Comparison of ENCODE assay signal across 9 mouse cellular contexts in genomic region chr9:21289337-21289671, GRCm38 (mm10). TPM values are rescaled to one million over a fixed set of nuclear protein-coding genes. Genes with fewer than 3 reads are reported as not detected.
DNase-seq lines count a peak whose midpoint lies in the region; ATAC-seq lines count a peak whose summit lies in the region.
"Had no signal": no experiment of that assay in that cellular context is flagged by ENCODE, and none has a peak within 500 bp of the region (broad histone marks: within the 10 kb centered on the region; RNA-seq: fewer than 3 reads in every experiment).

No protein-coding gene starts in this region.

- no peak for ATAC-seq in kidney, embryonic 16.5 days (ENCODE audit: low FRiP score, low TSS enrichment)
- no peak for ATAC-seq in midbrain, embryonic 12.5 days (ENCODE audit: low FRiP score, low read depth)

- WGBS in kidney, embryonic 16.5 days = 79% methylated on average over 2 of the region's 2 CpGs
- 90% methylated on average over 2 of the region's 2 CpGs for WGBS in embryonic facial prominence, embryonic 10.5 days
- 74% methylated on average over 2 of the region's 2 CpGs for WGBS in hindbrain, embryonic 10.5 days
- WGBS in midbrain, embryonic 12.5 days = 89% methylated on average over 2 of the region's 2 CpGs

- no peaks in the 10 kb centered on the region for H3K27me3 ChIP-seq in kidney, embryonic 16.5 days (ENCODE audit: insufficient read depth, low read length)
- no peaks in the 10 kb centered on the region for H3K27me3 ChIP-seq in embryonic facial prominence, embryonic 10.5 days (replicated peaks; ENCODE audit: low read depth, poor library complexity, severe bottlenecking)
- no peaks in the 10 kb centered on the region for H3K27me3 ChIP-seq in hindbrain, embryonic 10.5 days (ENCODE audit: insufficient read depth, poor library complexity, severe bottlenecking)
- H3K27me3 ChIP-seq in midbrain, embryonic 12.5 days = no peaks in the 10 kb centered on the region

- H3K4me3 ChIP-seq in kidney, embryonic 16.5 days (ENCODE audit: low read length) = peak overlapping the region; percentile 84
- peak overlapping the region; percentile 93 for H3K4me3 ChIP-seq in embryonic facial prominence, embryonic 10.5 days
- H3K4me3 ChIP-seq in hindbrain, embryonic 10.5 days = peak overlapping the region; percentile 88
- H3K4me3 ChIP-seq in midbrain, embryonic 12.5 days = peak overlapping the region; percentile 84; the same call in 1 of the 2 replicates

- peaks cover 34% of the 10 kb centered on the region for H3K4me1 ChIP-seq in kidney, embryonic 16.5 days (ENCODE audit: insufficient read depth, low read length)
- peaks cover 37% of the 10 kb centered on the region for H3K4me1 ChIP-seq in embryonic facial prominence, embryonic 10.5 days
- H3K4me1 ChIP-seq in hindbrain, embryonic 10.5 days (replicated peaks) = peaks cover 41% of the 10 kb centered on the region
- peaks cover 34% of the 10 kb centered on the region for H3K4me1 ChIP-seq in midbrain, embryonic 12.5 days

- peaks cover 9% of the 10 kb centered on the region for H3K36me3 ChIP-seq in kidney, embryonic 16.5 days (ENCODE audit: insufficient read depth, low read length)
- peaks cover 21% of the 10 kb centered on the region for H3K36me3 ChIP-seq in embryonic facial prominence, embryonic 10.5 days (replicated peaks)
- H3K36me3 ChIP-seq in hindbrain, embryonic 10.5 days = peaks cover 24% of the 10 kb centered on the region
- H3K36me3 ChIP-seq in midbrain, embryonic 12.5 days = peaks cover 8% of the 10 kb centered on the region; the same call in 1 of the 2 replicates

- H3K4me2 ChIP-seq in kidney, embryonic 16.5 days (replicated peaks; ENCODE audit: low read depth, low read length) = peak overlapping the region; percentile 69
- H3K4me2 ChIP-seq in midbrain, embryonic 12.5 days (replicated peaks) = peak overlapping the region; percentile 70

- DNase-seq in kidney, adult 8-10 months = no peak
- no peak for DNase-seq in embryonic facial prominence, embryonic 10.5 days (ENCODE audit: low spot score)
- DNase-seq in hindbrain, embryonic 10.5 days (ENCODE audit: low spot score) = no peak
- no peak for DNase-seq in layer of hippocampus, postnatal 25 days (ENCODE audit: extremely low spot score in 1 of 2, low spot score in 1 of 2)
- DNase-seq in gastrocnemius, postnatal 10 days = no peak
- DNase-seq in cerebellum, adult 11 months = no peak
- DNase-seq: cerebellum, adult 2 months had no signal

- no peaks in the 10 kb centered on the region for H3K9me3 ChIP-seq in kidney, embryonic 16.5 days (ENCODE audit: low read length)
- no peaks in the 10 kb centered on the region for H3K9me3 ChIP-seq in embryonic facial prominence, embryonic 10.5 days
- no peaks in the 10 kb centered on the region for H3K9me3 ChIP-seq in hindbrain, embryonic 10.5 days
- H3K9me3 ChIP-seq in midbrain, embryonic 12.5 days = no peaks in the 10 kb centered on the region

- H3K9ac ChIP-seq in kidney, embryonic 16.5 days (replicated peaks; ENCODE audit: low read length) = no peak overlapping the region
- no peak overlapping the region for H3K9ac ChIP-seq in midbrain, embryonic 12.5 days (replicated peaks)

- no peak overlapping the region; the same call in 1 of the 2 replicates for H3K27ac ChIP-seq in kidney, embryonic 16.5 days (ENCODE audit: low read length)
- no peak overlapping the region for H3K27ac ChIP-seq in embryonic facial prominence, embryonic 10.5 days (replicated peaks)
- H3K27ac ChIP-seq in hindbrain, embryonic 10.5 days = no peak overlapping the region; the same call in 1 of the 2 replicates
- H3K27ac ChIP-seq in midbrain, embryonic 12.5 days (replicated peaks) = no peak overlapping the region

RNA-seq across cellular contexts. Expression of gene Kri1, which starts 1.5 kb away (rescaled TPM):
- 14.6 and 20.0 TPM in 2 replicates for polyA plus RNA-seq in kidney, embryonic 16.5 days (2015; fragmentation: Nextera tagmentation; extraction: Ambion mirVana)
- 16.2 and 18.0 TPM in 2 replicates for polyA plus RNA-seq in embryonic facial prominence, embryonic 10.5 days (2016; fragmentation: Nextera tagmentation; extraction: Ambion mirVana)
- 17.6 and 19.4 TPM in 2 replicates for polyA plus RNA-seq in hindbrain, embryonic 10.5 days (2016; fragmentation: Nextera tagmentation; extraction: Ambion mirVana)
- polyA plus RNA-seq in midbrain, embryonic 12.5 days (2016; fragmentation: Nextera tagmentation; extraction: Ambion mirVana) = 18.4 and 21.1 TPM in 2 replicates
- total RNA-seq in layer of hippocampus, postnatal 25 days (2021) = 10 to 100 TPM; 36.4 to 48.4 TPM
- 10 to 100 TPM; 10.8 to 14.5 TPM for total RNA-seq in gastrocnemius, postnatal 10 days (2021)

RNA-seq across cellular contexts. Expression of gene Cdkn2d, which starts 1.9 kb away (rescaled TPM):
- 50.9 and 51.7 TPM in 2 replicates for polyA plus RNA-seq in kidney, embryonic 16.5 days (2015; fragmentation: Nextera tagmentation; extraction: Ambion mirVana)
- polyA plus RNA-seq in embryonic facial prominence, embryonic 10.5 days (2016; fragmentation: Nextera tagmentation; extraction: Ambion mirVana) = 40.9 and 45.1 TPM in 2 replicates
- polyA plus RNA-seq in hindbrain, embryonic 10.5 days (2016; fragmentation: Nextera tagmentation; extraction: Ambion mirVana) = 58.4 and 73.5 TPM in 2 replicates
- polyA plus RNA-seq in midbrain, embryonic 12.5 days (2016; fragmentation: Nextera tagmentation; extraction: Ambion mirVana) = 63.6 and 72.1 TPM in 2 replicates
- total RNA-seq in layer of hippocampus, postnatal 25 days (2021) = 10 to 100 TPM; 53.6 to 61.7 TPM
- total RNA-seq in gastrocnemius, postnatal 10 days (2021) = 10 to 100 TPM; 14.2 to 16.1 TPM

RNA-seq across cellular contexts. Expression of gene Ap1m2, which starts 22.8 kb away (rescaled TPM):
- 45.2 and 48.9 TPM in 2 replicates for polyA plus RNA-seq in kidney, embryonic 16.5 days (2015; fragmentation: Nextera tagmentation; extraction: Ambion mirVana)
- polyA plus RNA-seq in embryonic facial prominence, embryonic 10.5 days (2016; fragmentation: Nextera tagmentation; extraction: Ambion mirVana) = 16.8 and 18.6 TPM in 2 replicates
- polyA plus RNA-seq in hindbrain, embryonic 10.5 days (2016; fragmentation: Nextera tagmentation; extraction: Ambion mirVana) = 4.8 and 14.6 TPM in 2 replicates
- polyA plus RNA-seq in midbrain, embryonic 12.5 days (2016; fragmentation: Nextera tagmentation; extraction: Ambion mirVana) = 0.39 and 0.78 TPM in 2 replicates
- total RNA-seq in layer of hippocampus, postnatal 25 days (2021) = under 1 TPM; 0.42 to 0.73 TPM
- not detected for total RNA-seq in gastrocnemius, postnatal 10 days (2021)

RNA-seq across cellular contexts. Expression of gene Atg4d, which starts 24.2 kb away (rescaled TPM):
- 58.7 and 64.1 TPM in 2 replicates for polyA plus RNA-seq in kidney, embryonic 16.5 days (2015; fragmentation: Nextera tagmentation; extraction: Ambion mirVana)
- 37.8 and 41.3 TPM in 2 replicates for polyA plus RNA-seq in embryonic facial prominence, embryonic 10.5 days (2016; fragmentation: Nextera tagmentation; extraction: Ambion mirVana)
- 52.3 and 59.4 TPM in 2 replicates for polyA plus RNA-seq in hindbrain, embryonic 10.5 days (2016; fragmentation: Nextera tagmentation; extraction: Ambion mirVana)
- polyA plus RNA-seq in midbrain, embryonic 12.5 days (2016; fragmentation: Nextera tagmentation; extraction: Ambion mirVana) = 50.3 and 52.3 TPM in 2 replicates
- total RNA-seq in layer of hippocampus, postnatal 25 days (2021) = 10 to 100 TPM; 39.1 to 40.0 TPM
- 10 to 100 TPM; 28.4 to 31.9 TPM for total RNA-seq in gastrocnemius, postnatal 10 days (2021)

RNA-seq across cellular contexts. Expression of gene Slc44a2, which starts 31.2 kb away (rescaled TPM):
- polyA plus RNA-seq in kidney, embryonic 16.5 days (2015; fragmentation: Nextera tagmentation; extraction: Ambion mirVana) = 116 and 122 TPM in 2 replicates
- polyA plus RNA-seq in embryonic facial prominence, embryonic 10.5 days (2016; fragmentation: Nextera tagmentation; extraction: Ambion mirVana) = 86.8 and 92.7 TPM in 2 replicates
- 68.7 and 75.7 TPM in 2 replicates for polyA plus RNA-seq in hindbrain, embryonic 10.5 days (2016; fragmentation: Nextera tagmentation; extraction: Ambion mirVana)
- 71.3 and 74.1 TPM in 2 replicates for polyA plus RNA-seq in midbrain, embryonic 12.5 days (2016; fragmentation: Nextera tagmentation; extraction: Ambion mirVana)
- total RNA-seq in layer of hippocampus, postnatal 25 days (2021) = 10 to 100 TPM; 50.8 to 54.6 TPM
- 100 to 1,000 TPM; 131 to 140 TPM for total RNA-seq in gastrocnemius, postnatal 10 days (2021)
